Mouse (Mus musculus) myocyte (in vitro differentiated cells): ENCODE measurements around the gene Lsm14b. TPM values are rescaled to one million over a fixed set of nuclear protein-coding genes. Genes with fewer than 3 reads are reported as not detected.

Source experiments
- H3K27me3 ChIP-seq: one replicate; pipeline ENCODE4 v1.6.1; 2011; ENCODE audit not compliant: control insufficient read depth, insufficient read depth, insufficient read length
- H3K36me3 ChIP-seq: one replicate; pipeline ENCODE4 v1.6.1; 2011; ENCODE audit not compliant: control insufficient read depth, insufficient read depth
- H3K4me2 ChIP-seq: one replicate; pipeline ENCODE4 v1.6.1; 2011; ENCODE audit warnings: low read depth, control low read depth
- H3K4me3 ChIP-seq: one replicate; pipeline ENCODE4 v1.5.1; 2011; ENCODE audit warnings: mild to moderate bottlenecking, control low read depth, moderate library complexity
- H3K79me2 ChIP-seq: one replicate; pipeline ENCODE4 v1.6.1; 2011; ENCODE audit not compliant: control insufficient read depth, insufficient read depth
- H3ac ChIP-seq: one replicate; pipeline ENCODE4 v1.6.1; 2011; ENCODE audit not compliant: control insufficient read depth, insufficient read length
- CEBPB ChIP-seq: IDR thresholded peaks from 2 replicates; pipeline ENCODE4 v1.6.1; 2011; ENCODE audit warnings: mild to moderate bottlenecking, moderate library complexity; ENCODE audit not compliant: poor library complexity, insufficient read depth, severe bottlenecking
- E2F4 ChIP-seq: IDR thresholded peaks from one replicate; pipeline ENCODE4 v1.6.1; 2011; ENCODE audit warnings: mild to moderate bottlenecking, control low read depth, moderate library complexity; ENCODE audit not compliant: insufficient read depth
- MAX ChIP-seq: IDR thresholded peaks from one replicate; pipeline ENCODE4 v1.6.1; 2011; ENCODE audit warnings: low read depth, mild to moderate bottlenecking, control low read depth
- MYOD1 ChIP-seq, 3 experiments: IDR thresholded peaks; one replicate each; pipeline ENCODE4 v1.6.1; 2011; ENCODE audit warnings: control low read depth in 2 of 3, low read depth in 2 of 3, mild to moderate bottlenecking in 2 of 3, moderate library complexity in 1 of 3; ENCODE audit not compliant: insufficient read length in 2 of 3, control insufficient read depth in 1 of 3
- MYOG ChIP-seq, 3 experiments: IDR thresholded peaks; one replicate each; pipeline ENCODE4 v1.6.1; 2011; ENCODE audit warnings: control low read depth in 2 of 3, low read depth in 2 of 3, mild to moderate bottlenecking in 2 of 3; ENCODE audit not compliant: insufficient read length in 2 of 3, control insufficient read depth in 1 of 3, insufficient read depth in 1 of 3
- POLR2A ChIP-seq: IDR thresholded peaks from one replicate; pipeline ENCODE4 v1.6.1; 2011; ENCODE audit warnings: low read depth, mild to moderate bottlenecking, control low read depth, moderate library complexity; ENCODE audit not compliant: insufficient read length
- POLR2AphosphoS2 ChIP-seq: IDR thresholded peaks from one replicate; pipeline ENCODE4 v1.6.1; 2011; ENCODE audit warnings: low read depth, control low read depth; ENCODE audit not compliant: insufficient read length
- REST ChIP-seq: IDR thresholded peaks from one replicate; pipeline ENCODE4 v1.6.1; 2011; ENCODE audit warnings: mild to moderate bottlenecking, control low read depth, moderate library complexity; ENCODE audit not compliant: insufficient read depth, insufficient read length
- SRF ChIP-seq: IDR thresholded peaks from one replicate; pipeline ENCODE4 v1.6.1; 2011; ENCODE audit warnings: low read depth; ENCODE audit not compliant: control insufficient read depth, insufficient read length
- TCF12 ChIP-seq: IDR thresholded peaks from one replicate; pipeline ENCODE4 v1.6.1; 2011; ENCODE audit warnings: mild to moderate bottlenecking, control low read depth; ENCODE audit not compliant: poor library complexity, insufficient read depth, severe bottlenecking
- TCF3 ChIP-seq: IDR thresholded peaks from one replicate; pipeline ENCODE4 v1.6.1; 2011; ENCODE audit warnings: low read depth, control low read depth; ENCODE audit not compliant: insufficient read length
- USF1 ChIP-seq: IDR thresholded peaks from one replicate; pipeline ENCODE4 v1.6.1; 2011; ENCODE audit warnings: low read depth, mild to moderate bottlenecking, control low read depth, moderate library complexity
- polyA plus RNA-seq: library from polyadenylated mRNA; unstranded; fragments of >200 nt; fragmentation: generic; extraction: Trizol; gene quantifications from one replicate; pipeline ENCODE4 v1.2.1, GENCODE M21; 2012; ENCODE audit warnings: missing spikeins

Gene Lsm14b
- polyA plus RNA-seq, 1 experiment = 48.8 TPM

DNA sequence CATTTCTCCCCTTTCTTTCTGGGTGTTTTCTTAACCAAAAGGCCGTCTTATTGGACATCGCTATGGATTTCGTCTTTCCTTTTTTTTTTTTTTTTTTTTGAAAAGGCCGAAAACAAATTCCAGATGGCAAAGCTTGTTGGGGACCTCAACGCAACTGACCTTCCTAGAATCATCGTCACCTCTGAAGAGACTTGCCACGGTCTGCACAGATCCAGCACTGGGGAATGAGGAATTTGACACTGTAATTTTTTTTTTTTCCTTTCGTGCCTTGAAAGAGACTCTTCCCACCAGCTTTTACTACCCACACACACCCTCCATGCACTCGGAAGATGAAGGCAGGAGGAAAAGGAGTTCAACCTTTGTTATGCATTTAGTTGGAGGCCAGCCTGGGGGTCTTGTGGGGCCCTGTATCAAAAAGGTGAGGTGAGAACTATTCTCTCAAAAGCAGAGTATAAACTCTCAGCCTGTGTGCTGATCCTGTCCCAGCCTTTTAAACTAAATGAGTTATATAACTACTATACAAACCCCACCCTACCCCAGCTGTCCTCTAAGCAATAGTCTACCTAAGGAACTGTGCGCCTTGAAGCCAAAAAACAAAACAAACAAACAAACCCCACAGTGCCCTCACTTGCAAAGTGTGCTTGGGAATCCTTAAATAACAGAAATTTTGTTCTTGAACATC is 47.3 kb upstream of the Lsm14b start:
- Histone ChIP-seq H3ac (peak overlapping the region; percentile 71), H3K36me3 (no peaks in the 10 kb centered on the region), H3K79me2 (peaks cover 26% of the 10 kb centered on the region), H3K27me3 (no peaks in the 10 kb centered on the region), H3K4me2 (peak overlapping the region; percentile 67), H3K4me3 (peak overlapping the region; percentile 36)
- TF ChIP-seq MAX = no peak
- TF ChIP-seq CEBPB = no peak
- TF ChIP-seq REST = no peak
- no peak for TF ChIP-seq MYOG (IDR thresholded peaks at IDR 0.05; ENCODE audit: control insufficient read depth in 1 of 3, insufficient read depth in 1 of 3, insufficient read length in 2 of 3, low read depth in 2 of 3)
- TF ChIP-seq MYOD1 (IDR thresholded peaks at IDR 0.05; ENCODE audit: control insufficient read depth in 1 of 3, insufficient read length in 2 of 3, low read depth in 2 of 3) = no peak
- no peak for TF ChIP-seq TCF3
- no peak for TF ChIP-seq E2F4
- no peak for TF ChIP-seq TCF12
- no peak for TF ChIP-seq POLR2A
- no peak for TF ChIP-seq SRF
- TF ChIP-seq USF1 = no peak
- no peak for TF ChIP-seq POLR2AphosphoS2

DNA sequence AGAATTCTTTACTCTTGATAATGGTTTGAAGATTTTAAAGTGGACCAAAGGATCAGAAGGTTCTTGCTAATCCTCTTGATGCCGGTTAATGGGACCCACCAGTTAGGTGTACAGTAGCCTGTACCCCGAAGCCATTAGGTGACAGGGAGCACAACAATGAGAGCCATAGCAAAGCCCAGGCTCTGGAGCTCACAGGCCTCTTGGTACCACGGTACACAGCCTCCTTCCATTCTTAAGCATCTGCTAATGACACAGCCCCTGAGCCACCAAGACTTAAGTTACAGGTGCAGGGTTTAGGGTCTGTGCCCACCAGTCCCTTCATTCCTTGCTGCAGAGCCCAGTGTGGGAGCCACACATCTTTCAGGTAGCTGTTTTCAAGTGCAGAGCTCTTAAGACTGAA is 46.5 kb upstream of the Lsm14b start:
- Histone ChIP-seq H3K27me3 (no peaks in the 10 kb centered on the region), H3K36me3 (no peaks in the 10 kb centered on the region), H3K4me3 (no peak overlapping the region), H3K4me2 (peak overlapping the region; percentile 67), H3ac (no peak overlapping the region), H3K79me2 (peaks cover 19% of the 10 kb centered on the region)
- TF ChIP-seq SRF (no peak), POLR2A (no peak), MAX (no peak), MYOG (IDR thresholded peaks at IDR 0.05; ENCODE audit: control insufficient read depth in 1 of 3, insufficient read depth in 1 of 3, insufficient read length in 2 of 3, low read depth in 2 of 3) (no peak), TCF12 (no peak), TCF3 (no peak), USF1 (no peak), E2F4 (no peak), CEBPB (no peak), REST (no peak), MYOD1 (IDR thresholded peaks at IDR 0.05; ENCODE audit: control insufficient read depth in 1 of 3, insufficient read length in 2 of 3, low read depth in 2 of 3) (no peak)

DNA sequence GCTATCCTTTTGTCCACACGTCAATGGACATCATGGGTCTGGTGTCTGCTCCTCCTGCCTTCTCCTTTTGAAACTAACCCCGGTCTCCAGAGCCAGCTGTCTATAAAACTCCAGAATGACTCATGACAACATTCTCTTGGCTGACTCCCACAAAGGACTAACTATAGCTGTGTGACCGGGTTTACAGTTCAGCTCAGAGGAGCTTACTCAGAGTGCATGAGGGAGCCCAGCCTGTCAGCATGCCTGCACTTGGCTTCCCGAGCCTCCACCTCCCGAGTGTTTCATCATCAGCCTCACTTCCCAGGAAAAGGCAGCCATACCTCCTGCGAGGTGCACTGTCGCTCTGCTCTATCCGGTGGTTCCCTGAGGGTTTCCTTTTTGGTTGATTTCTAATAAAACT is 45.0 kb upstream of the Lsm14b start:
- Histone ChIP-seq H3K27me3 (no peaks in the 10 kb centered on the region), H3K4me3 (no peak overlapping the region), H3K4me2 (peak overlapping the region; percentile 72), H3K36me3 (no peaks in the 10 kb centered on the region), H3K79me2 (peaks cover 3% of the 10 kb centered on the region), H3ac (no peak overlapping the region)
- peak; percentile 78 for TF ChIP-seq CEBPB
- peak; percentile 58 for TF ChIP-seq POLR2A
- TF ChIP-seq REST = no peak
- TF ChIP-seq MAX = no peak
- peak; percentile 51 to 93 (median 92) for TF ChIP-seq MYOD1 (IDR thresholded peaks at IDR 0.05; ENCODE audit: control insufficient read depth in 1 of 3, insufficient read length in 2 of 3, low read depth in 2 of 3)
- peak; percentile 2 for TF ChIP-seq TCF12
- TF ChIP-seq POLR2AphosphoS2 = peak; percentile 68
- TF ChIP-seq MYOG (IDR thresholded peaks at IDR 0.05; ENCODE audit: control insufficient read depth in 1 of 3, insufficient read depth in 1 of 3, insufficient read length in 2 of 3, low read depth in 2 of 3) = peak; percentile 28 to 81 (median 52)

DNA sequence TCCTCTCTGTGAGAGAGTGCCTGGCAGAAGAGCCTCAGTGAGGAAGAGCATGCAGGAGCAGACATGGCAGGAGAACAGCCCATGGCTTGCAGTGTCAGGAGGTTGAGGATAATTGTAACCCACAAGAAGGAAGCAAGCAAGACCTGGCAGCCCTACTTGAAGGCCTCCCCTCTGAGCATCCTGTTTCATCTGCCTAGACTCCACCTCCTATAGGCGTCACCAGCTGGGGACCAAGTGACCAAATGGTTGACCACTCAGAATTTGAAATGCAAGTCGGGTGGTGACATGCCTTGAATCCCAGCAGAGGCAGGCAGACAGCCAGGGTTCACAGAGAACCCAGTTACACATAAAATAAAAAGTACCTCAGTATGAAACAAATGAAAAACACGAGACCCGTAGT is 44.2 kb upstream of the Lsm14b start:
- TF ChIP-seq REST (no peak), POLR2A (peak; percentile 30)
- Histone ChIP-seq H3K4me3 (no peak overlapping the region), H3K36me3 (no peaks in the 10 kb centered on the region), H3K27me3 (no peaks in the 10 kb centered on the region), H3K4me2 (peak overlapping the region; percentile 72), H3K79me2 (no peaks in the 10 kb centered on the region), H3ac (no peak overlapping the region)

DNA sequence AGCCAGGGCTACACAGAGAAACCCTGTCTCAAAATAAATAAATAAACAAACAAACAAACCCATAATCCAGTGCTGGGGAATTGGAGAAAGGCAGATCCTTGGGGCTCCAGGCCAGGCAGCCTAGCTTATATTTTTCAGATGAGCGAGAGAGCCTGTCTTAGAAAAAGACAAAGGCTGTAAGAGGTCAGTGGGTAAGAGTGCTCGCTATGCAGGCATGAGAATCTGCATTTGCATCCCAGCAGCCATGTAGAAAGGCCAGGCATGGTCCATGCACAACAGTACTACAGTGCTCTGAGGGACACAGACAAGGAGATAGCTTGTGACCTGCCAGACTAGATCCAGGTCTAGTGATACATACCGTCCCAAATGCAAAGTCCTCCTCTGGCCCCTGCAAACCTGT is 42.1 kb upstream of the Lsm14b start:
- Histone ChIP-seq H3K27me3 (no peaks in the 10 kb centered on the region), H3ac (no peak overlapping the region), H3K79me2 (no peaks in the 10 kb centered on the region), H3K36me3 (no peaks in the 10 kb centered on the region), H3K4me2 (no peak overlapping the region), H3K4me3 (no peak overlapping the region)
- TF ChIP-seq MYOD1 (IDR thresholded peaks at IDR 0.05; ENCODE audit: control insufficient read depth in 1 of 3, insufficient read length in 2 of 3, low read depth in 2 of 3) (no peak), CEBPB (no peak), TCF12 (no peak), MAX (no peak), USF1 (no peak), REST (no peak), POLR2A (no peak), SRF (no peak), TCF3 (no peak), POLR2AphosphoS2 (no peak)
